Mouse (Mus musculus) urinary bladder, postnatal 0 days (tissue): Measurements from ENCODE around the gene Icos. TPM values are rescaled to one million over a fixed set of nuclear protein-coding genes. Genes with fewer than 3 reads are reported as not detected.

ENCODE experiments used
- polyA plus RNA-seq: library from polyadenylated mRNA; unstranded; fragments of >200 nt; fragmentation: Nextera tagmentation; extraction: Ambion mirVana; gene quantifications from 2 replicates; pipeline ENCODE4 v1.2.1, GENCODE M21; 2015

Gene Icos
- 0.11 and 0.18 TPM in 2 replicates for polyA plus RNA-seq

GRCm38 (mm10) chr1:60977641-60978040, at the start of gene Icos:
Icos (plus strand) TSS chr1:60977927.

Other genes starting within 250 kb of the Icos start
- gene Ctla4, start 90.9 kb upstream of the Icos start, polyA plus RNA-seq = not detected in 2 replicates